7 mouse cellular contexts compared by ENCODE assay signal in genomic region chr13:28415769-28416168, GRCm38 (mm10).
A peak's percentile ranks its signal among the peaks of the same experiment; 100 is the strongest.
DNase-seq lines count a peak whose midpoint lies in the region; ATAC-seq and TF ChIP-seq lines count a peak whose summit lies in the region.

No protein-coding gene starts in this region.

- H3K9ac ChIP-seq in kidney, postnatal 0 days (ENCODE audit: low read depth, low read length): no peak overlapping the region
- H3K9ac ChIP-seq in embryonic facial prominence, embryonic 15.5 days: no peak overlapping the region
- no peak overlapping the region for H3K9ac ChIP-seq in hindbrain, embryonic 12.5 days

- peak overlapping the region; percentile 85; the same call in 1 of the 2 replicates for H3K27ac ChIP-seq in kidney, postnatal 0 days
- no peak overlapping the region for H3K27ac ChIP-seq in kidney, adult 2 months (ENCODE audit: insufficient read depth, low read depth, low read length)
- peak overlapping the region; percentile 29; the same call in 1 of the 2 replicates for H3K27ac ChIP-seq in embryonic facial prominence, embryonic 15.5 days (replicated peaks)
- peak overlapping the region; percentile 94 for H3K27ac ChIP-seq in hindbrain, embryonic 12.5 days

- no peaks in the 10 kb centered on the region for H3K36me3 ChIP-seq in kidney, postnatal 0 days (ENCODE audit: insufficient read depth, low read length)
- no peaks in the 10 kb centered on the region for H3K36me3 ChIP-seq in kidney, adult 2 months (ENCODE audit: control insufficient read depth, insufficient read depth, low read length)
- H3K36me3 ChIP-seq in embryonic facial prominence, embryonic 15.5 days: no peaks in the 10 kb centered on the region
- H3K36me3 ChIP-seq in hindbrain, embryonic 12.5 days: no peaks in the 10 kb centered on the region
- H3K36me3 ChIP-seq in myocyte (ENCODE audit: control insufficient read depth, insufficient read depth): no peaks in the 10 kb centered on the region

- H3K4me1 ChIP-seq in kidney, postnatal 0 days (replicated peaks; ENCODE audit: insufficient read depth, low read length): peaks cover 11% of the 10 kb centered on the region; the same call in 1 of the 2 replicates
- H3K4me1 ChIP-seq in kidney, adult 2 months (ENCODE audit: control insufficient read depth, insufficient read depth, low read length): peaks cover 15% of the 10 kb centered on the region
- H3K4me1 ChIP-seq in embryonic facial prominence, embryonic 15.5 days: peaks cover 33% of the 10 kb centered on the region
- peaks cover 53% of the 10 kb centered on the region for H3K4me1 ChIP-seq in hindbrain, embryonic 12.5 days

- H3ac ChIP-seq in myocyte (ENCODE audit: control insufficient read depth, insufficient read length): no peak overlapping the region

- TF ChIP-seq CTCF in kidney, postnatal 0 days (IDR thresholded peaks at IDR 0.05; ENCODE audit: low read depth): no peak
- TF ChIP-seq CTCF in kidney, adult 2 months (conservative IDR thresholded peaks at IDR 0.05; ENCODE audit: insufficient read depth, insufficient read length, low read depth, low read length): no peak

- H3K9me3 ChIP-seq in kidney, postnatal 0 days (replicated peaks; ENCODE audit: low read length): no peaks in the 10 kb centered on the region
- H3K9me3 ChIP-seq in embryonic facial prominence, embryonic 15.5 days (replicated peaks): no peaks in the 10 kb centered on the region
- no peaks in the 10 kb centered on the region for H3K9me3 ChIP-seq in hindbrain, embryonic 12.5 days (replicated peaks)

- H3K27me3 ChIP-seq in kidney, postnatal 0 days (ENCODE audit: insufficient read depth, low read length): no peaks in the 10 kb centered on the region
- H3K27me3 ChIP-seq in kidney, adult 2 months (replicated peaks; ENCODE audit: control insufficient read depth, insufficient read depth, low read length): no peaks in the 10 kb centered on the region
- H3K27me3 ChIP-seq in embryonic facial prominence, embryonic 15.5 days: no peaks in the 10 kb centered on the region
- no peaks in the 10 kb centered on the region for H3K27me3 ChIP-seq in hindbrain, embryonic 12.5 days
- H3K27me3 ChIP-seq in myocyte (ENCODE audit: control insufficient read depth, insufficient read depth, insufficient read length): no peaks in the 10 kb centered on the region

- peak overlapping the region; percentile 24; the same call in 1 of the 2 replicates for H3K4me2 ChIP-seq in kidney, postnatal 0 days (ENCODE audit: low read length)
- H3K4me2 ChIP-seq in embryonic facial prominence, embryonic 15.5 days (replicated peaks): no peak overlapping the region; the same call in 1 of the 2 replicates
- H3K4me2 ChIP-seq in hindbrain, embryonic 12.5 days (replicated peaks): peak overlapping the region; percentile 46
- H3K4me2 ChIP-seq in myocyte (ENCODE audit: low read depth): peak overlapping the region; percentile 81

- no peak for TF ChIP-seq POLR2A in kidney, adult 2 months (IDR thresholded peaks at IDR 0.05; ENCODE audit: low read depth, low read length)
- no peak for TF ChIP-seq POLR2A in myocyte (IDR thresholded peaks at IDR 0.05; ENCODE audit: insufficient read length, low read depth)

- WGBS in kidney, postnatal 0 days: 64% methylated on average over 1 of the region's 1 CpGs
- WGBS in kidney, adult 2 months: 51% methylated on average over 1 of the region's 1 CpGs
- WGBS in embryonic facial prominence, embryonic 15.5 days: 29% methylated on average over 1 of the region's 1 CpGs
- 21% methylated on average over 1 of the region's 1 CpGs for WGBS in hindbrain, embryonic 12.5 days

- H3K79me2 ChIP-seq in myocyte (ENCODE audit: control insufficient read depth, insufficient read depth): peaks cover 45% of the 10 kb centered on the region

- no peak overlapping the region for H3K4me3 ChIP-seq in kidney, postnatal 0 days (replicated peaks; ENCODE audit: low read depth, low read length)
- H3K4me3 ChIP-seq in kidney, adult 2 months (ENCODE audit: insufficient read depth, low read depth, low read length): no peak overlapping the region
- H3K4me3 ChIP-seq in embryonic facial prominence, embryonic 15.5 days (replicated peaks): no peak overlapping the region
- H3K4me3 ChIP-seq in hindbrain, embryonic 12.5 days: no peak overlapping the region
- H3K4me3 ChIP-seq in myocyte: peak overlapping the region; percentile 81

- no peak for DNase-seq in kidney, postnatal 0 days (ENCODE audit: low spot score)
- DNase-seq in kidney, adult 2 months: no peak
- no peak for DNase-seq in frontal cortex, postnatal 14 days (ENCODE audit: low spot score in 2 of 2)
- DNase-seq in frontal cortex, postnatal 10 days (ENCODE audit: low spot score in 2 of 2): no peak

- no peak for ATAC-seq in kidney, postnatal 0 days (replicated peaks; ENCODE audit: low FRiP score, low read depth)
- no peak for ATAC-seq in embryonic facial prominence, embryonic 15.5 days (ENCODE audit: insufficient number of reproducible peaks, low FRiP score, low TSS enrichment, low read depth)
- ATAC-seq in hindbrain, embryonic 12.5 days (ENCODE audit: low FRiP score): peak; percentile 20; the same call in 1 of the 2 replicates

TF ChIP-seq in myocyte, 11 proteins besides CTCF, POLR2A, EP300 and RAD21:
- TF ChIP-seq REST (IDR thresholded peaks at IDR 0.05; ENCODE audit: insufficient read depth, insufficient read length): no peak
- TF ChIP-seq MAX (IDR thresholded peaks at IDR 0.05; ENCODE audit: low read depth): no peak
- no peak for TF ChIP-seq TCF3 (IDR thresholded peaks at IDR 0.05; ENCODE audit: insufficient read length, low read depth)
- no peak for TF ChIP-seq SRF (IDR thresholded peaks at IDR 0.05; ENCODE audit: control insufficient read depth, insufficient read length, low read depth)
- TF ChIP-seq MYOG (IDR thresholded peaks at IDR 0.05; ENCODE audit: control insufficient read depth in 1 of 3, insufficient read depth in 1 of 3, insufficient read length in 2 of 3, low read depth in 2 of 3): no peak
- TF ChIP-seq MYOD1 (IDR thresholded peaks at IDR 0.05; ENCODE audit: control insufficient read depth in 1 of 3, insufficient read length in 2 of 3, low read depth in 2 of 3): no peak
- TF ChIP-seq E2F4 (IDR thresholded peaks at IDR 0.05; ENCODE audit: insufficient read depth): no peak
- TF ChIP-seq CEBPB (IDR thresholded peaks at IDR 0.05; ENCODE audit: insufficient read depth, poor library complexity, severe bottlenecking): no peak
- TF ChIP-seq POLR2AphosphoS2 (IDR thresholded peaks at IDR 0.05; ENCODE audit: insufficient read length, low read depth): no peak
- no peak for TF ChIP-seq TCF12 (IDR thresholded peaks at IDR 0.05; ENCODE audit: insufficient read depth, poor library complexity, severe bottlenecking)
- TF ChIP-seq USF1 (IDR thresholded peaks at IDR 0.05; ENCODE audit: low read depth): no peak
